Mouse (Mus musculus): ENCODE results near the gene Pdxdc1.
"Not testable (repeated sequence)": the region's sequence is repeated elsewhere in the genome, so short reads cannot be mapped to it uniquely, and the experiment has no call there.

Pdxdc1 gene

GRCm38 (mm10) chr16:13812152-13812551, 90.8 kb downstream of the Pdxdc1 start:
- DNase-seq: no peak

- no peak for DNase-seq
These were observed 94.5 kb downstream of the Pdxdc1 start for GRCm38 (mm10) chr16:13808410-13808809.

- DNase-seq: no peak
These were observed 95.3 kb downstream of the Pdxdc1 start for GRCm38 (mm10) chr16:13807616-13808015.

- DNase-seq: no peak
These were observed 98.3 kb downstream of the Pdxdc1 start for GRCm38 (mm10) chr16:13804666-13805065.

GRCm38 (mm10) chr16:13801231-13801630, 101.7 kb downstream of the Pdxdc1 start:
- no peak for DNase-seq

- no peak for DNase-seq
These were observed 106.2 kb downstream of the Pdxdc1 start for GRCm38 (mm10) chr16:13796746-13797175.

GRCm38 (mm10) chr16:13793441-13793840, 109.5 kb downstream of the Pdxdc1 start:
- not testable (repeated sequence) for DNase-seq

GRCm38 (mm10) chr16:13785932-13786331, 117.0 kb downstream of the Pdxdc1 start:
- no peak for DNase-seq
